In genomic region chr15:99084618-99085017, GRCm38 (mm10) we compare ENCODE assay signal across 11 mouse cellular contexts. TPM values are rescaled to one million over a fixed set of nuclear protein-coding genes. Genes with fewer than 3 reads are reported as not detected.
DNase-seq lines count a peak whose midpoint lies in the region; ATAC-seq and TF ChIP-seq lines count a peak whose summit lies in the region.
"Had no signal": no experiment of that assay in that cellular context is flagged by ENCODE, and none has a peak within 500 bp of the region (broad histone marks: within the 10 kb centered on the region; RNA-seq: fewer than 3 reads in every experiment).

No protein-coding gene starts in this region.

- intact Hi-C loops in left cerebral cortex, postnatal 4 days (cut with DNase I) = no loop called here

- H3K4me1 ChIP-seq in hindbrain, embryonic 12.5 days = peaks cover 26% of the 10 kb centered on the region
- peaks cover 13% of the 10 kb centered on the region; the same call in 1 of the 2 replicates for H3K4me1 ChIP-seq in hindbrain, embryonic 14.5 days (replicated peaks; ENCODE audit: control insufficient read depth, insufficient read depth, low read length)
- peaks cover 15% of the 10 kb centered on the region for H3K4me1 ChIP-seq in neural tube, embryonic 12.5 days
- H3K4me1 ChIP-seq in intestine, postnatal 0 days (replicated peaks; ENCODE audit: control insufficient read depth, insufficient read depth, low read length) = 0 out of 2 replicates have a peak, but pooled peaks cover 4% of the 10 kb centered on the region
- peaks cover 21% of the 10 kb centered on the region for H3K4me1 ChIP-seq in stomach, embryonic 15.5 days

- TF ChIP-seq CTCF in intestine, postnatal 0 days (IDR thresholded peaks at IDR 0.05; ENCODE audit: low read depth) = no peak

- H3K27ac ChIP-seq in hindbrain, embryonic 12.5 days = no peak overlapping the region
- no peak overlapping the region for H3K27ac ChIP-seq in hindbrain, embryonic 14.5 days
- no peak overlapping the region for H3K27ac ChIP-seq in neural tube, embryonic 12.5 days
- 0 out of 2 replicates have a peak overlapping the region, but pooled peaks have one; percentile 29 for H3K27ac ChIP-seq in intestine, postnatal 0 days (ENCODE audit: low read depth, low read length)
- no peak overlapping the region for H3K27ac ChIP-seq in stomach, embryonic 15.5 days

- DNase-seq in hindbrain, embryonic 14.5 days (ENCODE audit: low spot score) = no peak
- DNase-seq in neural tube, embryonic 10.5 days (ENCODE audit: extremely low spot score, low spot score) = no peak
- DNase-seq in left cerebral cortex, postnatal 4 days = no peak
- DNase-seq: cerebellum, postnatal 10 days; lung, adult 18-20 months had no signal

- H3K4me3 ChIP-seq in hindbrain, embryonic 12.5 days = 0 out of 2 replicates have a peak overlapping the region, but pooled peaks have one; percentile 7
- no peak overlapping the region for H3K4me3 ChIP-seq in hindbrain, embryonic 14.5 days (replicated peaks; ENCODE audit: low read length)
- no peak overlapping the region for H3K4me3 ChIP-seq in neural tube, embryonic 12.5 days
- H3K4me3 ChIP-seq in intestine, postnatal 0 days (ENCODE audit: low read depth, low read length) = no peak overlapping the region
- H3K4me3 ChIP-seq in stomach, embryonic 15.5 days (replicated peaks) = no peak overlapping the region; the same call in 1 of the 2 replicates

- peaks cover 26% of the 10 kb centered on the region for H3K36me3 ChIP-seq in hindbrain, embryonic 12.5 days
- no peaks in the 10 kb centered on the region for H3K36me3 ChIP-seq in hindbrain, embryonic 14.5 days (replicated peaks; ENCODE audit: control insufficient read depth, insufficient read depth)
- peaks cover 30% of the 10 kb centered on the region for H3K36me3 ChIP-seq in neural tube, embryonic 12.5 days
- peaks cover 11% of the 10 kb centered on the region; the same call in 1 of the 2 replicates for H3K36me3 ChIP-seq in intestine, postnatal 0 days (ENCODE audit: control insufficient read depth, insufficient read depth)
- H3K36me3 ChIP-seq in stomach, embryonic 15.5 days = peaks cover 25% of the 10 kb centered on the region

- H3K9me3 ChIP-seq in hindbrain, embryonic 12.5 days (replicated peaks) = no peaks in the 10 kb centered on the region
- H3K9me3 ChIP-seq in hindbrain, embryonic 14.5 days (ENCODE audit: control insufficient read depth, low read length) = no peaks in the 10 kb centered on the region
- no peaks in the 10 kb centered on the region for H3K9me3 ChIP-seq in neural tube, embryonic 12.5 days
- H3K9me3 ChIP-seq in intestine, postnatal 0 days (ENCODE audit: control insufficient read depth) = no peaks in the 10 kb centered on the region
- H3K9me3 ChIP-seq in stomach, embryonic 15.5 days = no peaks in the 10 kb centered on the region

- no peak overlapping the region for H3K9ac ChIP-seq in hindbrain, embryonic 12.5 days
- no peak overlapping the region for H3K9ac ChIP-seq in hindbrain, embryonic 14.5 days
- no peak overlapping the region for H3K9ac ChIP-seq in neural tube, embryonic 12.5 days
- no peak overlapping the region for H3K9ac ChIP-seq in intestine, postnatal 0 days (ENCODE audit: low read depth, low read length)
- no peak overlapping the region for H3K9ac ChIP-seq in stomach, embryonic 15.5 days

- H3K4me2 ChIP-seq in hindbrain, embryonic 12.5 days (replicated peaks) = peak overlapping the region; percentile 34
- no peak overlapping the region; the same call in 1 of the 2 replicates for H3K4me2 ChIP-seq in hindbrain, embryonic 14.5 days (replicated peaks)
- 0 out of 2 replicates have a peak overlapping the region, but pooled peaks have one; percentile 10 for H3K4me2 ChIP-seq in neural tube, embryonic 12.5 days (replicated peaks)
- H3K4me2 ChIP-seq in intestine, postnatal 0 days (replicated peaks; ENCODE audit: low read depth) = peak overlapping the region; percentile 54
- H3K4me2 ChIP-seq in stomach, embryonic 15.5 days = peak overlapping the region; percentile 21; the same call in 1 of the 2 replicates

- WGBS in hindbrain, embryonic 12.5 days = 7% methylated on average over 19 of the region's 19 CpGs
- WGBS in hindbrain, embryonic 14.5 days = 9% methylated on average over 18 of the region's 19 CpGs
- WGBS in neural tube, embryonic 12.5 days = 9% methylated on average over 19 of the region's 19 CpGs
- 23% methylated on average over 19 of the region's 19 CpGs for WGBS in intestine, postnatal 0 days
- WGBS in stomach, embryonic 15.5 days = 17% methylated on average over 19 of the region's 19 CpGs

- no peak for ATAC-seq in hindbrain, embryonic 12.5 days (ENCODE audit: low FRiP score)
- no peak for ATAC-seq in hindbrain, embryonic 14.5 days (ENCODE audit: low FRiP score)
- no peak for ATAC-seq in neural tube, embryonic 12.5 days (ENCODE audit: low FRiP score, low read depth)
- no peak; the same call in 1 of the 2 replicates for ATAC-seq in intestine, postnatal 0 days
- no peak for ATAC-seq in stomach, embryonic 15.5 days (ENCODE audit: insufficient read depth, low FRiP score, low read depth)
- ATAC-seq: activated CD4-positive, CD25-positive, alpha-beta regulatory T cell, adult 4 months had no signal

- peaks cover 67% of the 10 kb centered on the region for H3K27me3 ChIP-seq in hindbrain, embryonic 12.5 days
- peaks cover 62% of the 10 kb centered on the region for H3K27me3 ChIP-seq in hindbrain, embryonic 14.5 days (ENCODE audit: control insufficient read depth, insufficient read depth, low read length)
- H3K27me3 ChIP-seq in neural tube, embryonic 12.5 days (replicated peaks) = peaks cover 66% of the 10 kb centered on the region
- H3K27me3 ChIP-seq in intestine, postnatal 0 days (replicated peaks; ENCODE audit: control insufficient read depth, insufficient read depth, low read length) = peaks cover 34% of the 10 kb centered on the region
- H3K27me3 ChIP-seq in stomach, embryonic 15.5 days (replicated peaks) = peaks cover 56% of the 10 kb centered on the region

RNA-seq across cellular contexts. Expression of gene C1ql4, which starts 3.0 kb away (rescaled TPM):
- polyA plus RNA-seq in hindbrain, embryonic 12.5 days (2016; fragmentation: Nextera tagmentation; extraction: Ambion mirVana) = 18.4 and 18.7 TPM in 2 replicates
- polyA plus RNA-seq in hindbrain, embryonic 14.5 days (2014; fragmentation: Nextera tagmentation; extraction: Ambion mirVana) = 4.7 and 6.6 TPM in 2 replicates
- polyA plus RNA-seq in neural tube, embryonic 12.5 days (2016; fragmentation: Nextera tagmentation; extraction: Ambion mirVana) = 4.4 and 4.5 TPM in 2 replicates
- 0.10 and 0.17 TPM in 2 replicates for polyA plus RNA-seq in intestine, postnatal 0 days (2015; fragmentation: Nextera tagmentation; extraction: Ambion mirVana)
- polyA plus RNA-seq in stomach, embryonic 15.5 days (2015; fragmentation: Nextera tagmentation; extraction: Ambion mirVana) = 0.09 TPM in 1 of 2 replicates, not detected in the other
- total RNA-seq in left cerebral cortex, postnatal 4 days (2021) = not detected
- total RNA-seq: layer of hippocampus, postnatal 25 days had no signal
- polyA plus RNA-seq: activated CD4-positive, CD25-positive, alpha-beta regulatory T cell, adult 4 months had no signal

RNA-seq across cellular contexts. Expression of gene Dnajc22, which starts 8.4 kb away (rescaled TPM):
- 3.2 and 3.3 TPM in 2 replicates for polyA plus RNA-seq in hindbrain, embryonic 12.5 days (2016; fragmentation: Nextera tagmentation; extraction: Ambion mirVana)
- polyA plus RNA-seq in hindbrain, embryonic 14.5 days (2014; fragmentation: Nextera tagmentation; extraction: Ambion mirVana) = 0.52 and 1.0 TPM in 2 replicates
- 0.70 and 1.1 TPM in 2 replicates for polyA plus RNA-seq in neural tube, embryonic 12.5 days (2016; fragmentation: Nextera tagmentation; extraction: Ambion mirVana)
- polyA plus RNA-seq in intestine, postnatal 0 days (2015; fragmentation: Nextera tagmentation; extraction: Ambion mirVana) = 52.9 and 55.7 TPM in 2 replicates
- polyA plus RNA-seq in stomach, embryonic 15.5 days (2015; fragmentation: Nextera tagmentation; extraction: Ambion mirVana) = 18.6 and 23.0 TPM in 2 replicates
- total RNA-seq in left cerebral cortex, postnatal 4 days (2021) = under 1 TPM in 1 of 2 experiments, not detected in 1; 0.30 TPM
- polyA plus RNA-seq: activated CD4-positive, CD25-positive, alpha-beta regulatory T cell, adult 4 months had no signal

RNA-seq across cellular contexts. Expression of gene Troap, which starts 10.2 kb away (rescaled TPM):
- polyA plus RNA-seq in hindbrain, embryonic 12.5 days (2016; fragmentation: Nextera tagmentation; extraction: Ambion mirVana) = 24.1 and 29.2 TPM in 2 replicates
- 3.7 and 4.0 TPM in 2 replicates for polyA plus RNA-seq in hindbrain, embryonic 14.5 days (2014; fragmentation: Nextera tagmentation; extraction: Ambion mirVana)
- 24.2 and 25.8 TPM in 2 replicates for polyA plus RNA-seq in neural tube, embryonic 12.5 days (2016; fragmentation: Nextera tagmentation; extraction: Ambion mirVana)
- 4.8 TPM in 2 replicates for polyA plus RNA-seq in intestine, postnatal 0 days (2015; fragmentation: Nextera tagmentation; extraction: Ambion mirVana)
- polyA plus RNA-seq in stomach, embryonic 15.5 days (2015; fragmentation: Nextera tagmentation; extraction: Ambion mirVana) = 24.6 and 29.2 TPM in 2 replicates
- 1 to 10 TPM; 4.7 to 5.8 TPM for total RNA-seq in left cerebral cortex, postnatal 4 days (2021)

RNA-seq across cellular contexts. Expression of gene Prph, which starts 29.6 kb away (rescaled TPM):
- polyA plus RNA-seq in hindbrain, embryonic 12.5 days (2016; fragmentation: Nextera tagmentation; extraction: Ambion mirVana) = 23.3 and 35.6 TPM in 2 replicates
- polyA plus RNA-seq in hindbrain, embryonic 14.5 days (2014; fragmentation: Nextera tagmentation; extraction: Ambion mirVana) = 77.9 and 79.5 TPM in 2 replicates
- polyA plus RNA-seq in neural tube, embryonic 12.5 days (2016; fragmentation: Nextera tagmentation; extraction: Ambion mirVana) = 109 and 168 TPM in 2 replicates
- 29.8 and 32.7 TPM in 2 replicates for polyA plus RNA-seq in intestine, postnatal 0 days (2015; fragmentation: Nextera tagmentation; extraction: Ambion mirVana)
- 33.5 and 38.7 TPM in 2 replicates for polyA plus RNA-seq in stomach, embryonic 15.5 days (2015; fragmentation: Nextera tagmentation; extraction: Ambion mirVana)
- 1 to 10 TPM; 4.0 to 5.2 TPM for total RNA-seq in left cerebral cortex, postnatal 4 days (2021)
- polyA plus RNA-seq: activated CD4-positive, CD25-positive, alpha-beta regulatory T cell, adult 4 months had no signal

RNA-seq across cellular contexts. Expression of gene Spats2, which starts 41.1 kb away (rescaled TPM):
- polyA plus RNA-seq in hindbrain, embryonic 12.5 days (2016; fragmentation: Nextera tagmentation; extraction: Ambion mirVana) = 72.7 and 73.6 TPM in 2 replicates
- 33.7 and 33.8 TPM in 2 replicates for polyA plus RNA-seq in hindbrain, embryonic 14.5 days (2014; fragmentation: Nextera tagmentation; extraction: Ambion mirVana)
- 70.9 and 71.5 TPM in 2 replicates for polyA plus RNA-seq in neural tube, embryonic 12.5 days (2016; fragmentation: Nextera tagmentation; extraction: Ambion mirVana)
- 14.3 and 16.0 TPM in 2 replicates for polyA plus RNA-seq in intestine, postnatal 0 days (2015; fragmentation: Nextera tagmentation; extraction: Ambion mirVana)
- polyA plus RNA-seq in stomach, embryonic 15.5 days (2015; fragmentation: Nextera tagmentation; extraction: Ambion mirVana) = 28.3 and 32.1 TPM in 2 replicates
- 10 to 100 TPM; 39.7 to 46.0 TPM for total RNA-seq in left cerebral cortex, postnatal 4 days (2021)
- polyA plus RNA-seq: activated CD4-positive, CD25-positive, alpha-beta regulatory T cell, adult 4 months had no signal
